Comparison of ENCODE assay signal across 12 mouse cellular contexts in genomic region chr10:67924030-67924429, GRCm38 (mm10). TPM values are rescaled to one million over a fixed set of nuclear protein-coding genes. Genes with fewer than 3 reads are reported as not detected.
DNase-seq lines count a peak whose midpoint lies in the region; ATAC-seq and TF ChIP-seq lines count a peak whose summit lies in the region.
"Had no signal": no experiment of that assay in that cellular context is flagged by ENCODE, and none has a peak within 500 bp of the region (broad histone marks: within the 10 kb centered on the region; RNA-seq: fewer than 3 reads in every experiment).

No protein-coding gene starts in this region.

- no peak overlapping the region for H3K27ac ChIP-seq in lung, embryonic 14.5 days (ENCODE audit: low read depth)
- H3K27ac ChIP-seq in MEL (ENCODE audit: control insufficient read depth, low read depth, low read length) = no peak overlapping the region
- no peak overlapping the region for H3K27ac ChIP-seq in neural tube, embryonic 15.5 days (replicated peaks)
- H3K27ac ChIP-seq: embryonic facial prominence, embryonic 13.5 days; hindbrain, embryonic 10.5 days; limb, embryonic 12.5 days had no signal

- no peak for ATAC-seq in lung, embryonic 14.5 days (ENCODE audit: insufficient read depth)
- peak; percentile 40; the same call in 1 of the 2 replicates for ATAC-seq in granulocyte monocyte progenitor cell, adult 5-6 weeks (replicated peaks; ENCODE audit: poor library complexity, severe bottlenecking)
- ATAC-seq in neural tube, embryonic 15.5 days (ENCODE audit: low FRiP score) = no peak

- no peaks in the 10 kb centered on the region for H3K4me1 ChIP-seq in lung, embryonic 14.5 days (ENCODE audit: insufficient read depth)
- no peaks in the 10 kb centered on the region for H3K4me1 ChIP-seq in MEL (ENCODE audit: control insufficient read depth in 1 of 2, insufficient read depth in 2 of 2, low read length in 2 of 2)
- no peaks in the 10 kb centered on the region for H3K4me1 ChIP-seq in neural tube, embryonic 15.5 days
- H3K4me1 ChIP-seq: embryonic facial prominence, embryonic 13.5 days; hindbrain, embryonic 10.5 days; limb, embryonic 12.5 days had no signal

- no peak overlapping the region for H3K9ac ChIP-seq in lung, embryonic 14.5 days
- no peak overlapping the region for H3K9ac ChIP-seq in MEL (ENCODE audit: control insufficient read depth, low read depth, low read length, poor library complexity, severe bottlenecking)
- H3K9ac ChIP-seq in neural tube, embryonic 15.5 days (replicated peaks) = no peak overlapping the region
- H3K9ac ChIP-seq: embryonic facial prominence, embryonic 13.5 days; limb, embryonic 12.5 days had no signal

- TF ChIP-seq RAD21 in MEL (IDR thresholded peaks at IDR 0.05; ENCODE audit: low read depth, low read length) = no peak; the same call in 1 of the 2 replicates

- no peak overlapping the region for H3K4me3 ChIP-seq in lung, embryonic 14.5 days (ENCODE audit: low read depth, low read length)
- no peak overlapping the region for H3K4me3 ChIP-seq in MEL (ENCODE audit: control insufficient read depth in 1 of 2, insufficient read depth in 1 of 2, low read depth in 2 of 2, low read length in 2 of 2)
- no peak overlapping the region for H3K4me3 ChIP-seq in neural tube, embryonic 15.5 days (replicated peaks)
- H3K4me3 ChIP-seq: embryonic facial prominence, embryonic 13.5 days; hindbrain, embryonic 10.5 days; limb, embryonic 12.5 days had no signal

- no peak for TF ChIP-seq EP300 in MEL (IDR thresholded peaks at IDR 0.05; ENCODE audit: low read depth in 1 of 2, low read length in 2 of 2)

- no peaks in the 10 kb centered on the region for H3K79me2 ChIP-seq in MEL (ENCODE audit: control insufficient read depth, insufficient read depth, low read length, poor library complexity)

- no peak overlapping the region for H3K4me2 ChIP-seq in lung, embryonic 14.5 days
- H3K4me2 ChIP-seq in neural tube, embryonic 15.5 days = no peak overlapping the region
- H3K4me2 ChIP-seq: embryonic facial prominence, embryonic 13.5 days; limb, embryonic 12.5 days had no signal

- TF ChIP-seq CTCF in lung, embryonic 14.5 days (IDR thresholded peaks at IDR 0.05; ENCODE audit: low read depth) = peak; percentile 56
- peak in 2 of 3 experiments; percentile 10 to 15; a peak in 2 of 6 replicates for TF ChIP-seq CTCF in MEL (IDR thresholded peaks at IDR 0.05 in 2 of 3, conservative IDR thresholded peaks at IDR 0.05 in 1 of 3; ENCODE audit: control insufficient read depth in 1 of 3, insufficient read depth in 1 of 3, low read depth in 2 of 3, low read length in 3 of 3, poor library complexity in 1 of 3, severe bottlenecking in 1 of 3)

- H3K27me3 ChIP-seq in lung, embryonic 14.5 days (ENCODE audit: insufficient read depth, low read length) = no peaks in the 10 kb centered on the region
- no peaks in the 10 kb centered on the region for H3K27me3 ChIP-seq in MEL (ENCODE audit: control insufficient read depth in 1 of 2, insufficient read depth in 2 of 2, low read length in 2 of 2)
- no peaks in the 10 kb centered on the region for H3K27me3 ChIP-seq in neural tube, embryonic 15.5 days (replicated peaks)
- H3K27me3 ChIP-seq: embryonic facial prominence, embryonic 13.5 days; limb, embryonic 12.5 days had no signal

- WGBS in lung, embryonic 14.5 days = 56% methylated on average over 7 of the region's 7 CpGs
- WGBS in neural tube, embryonic 15.5 days = 57% methylated on average over 7 of the region's 7 CpGs

- H3K9me3 ChIP-seq in lung, embryonic 14.5 days (ENCODE audit: low read depth, low read length) = no peaks in the 10 kb centered on the region; the same call in 1 of the 2 replicates
- H3K9me3 ChIP-seq in MEL (replicated peaks; ENCODE audit: insufficient read depth, low read length) = no peaks in the 10 kb centered on the region
- H3K9me3 ChIP-seq in neural tube, embryonic 15.5 days (replicated peaks) = no peaks in the 10 kb centered on the region
- H3K9me3 ChIP-seq: embryonic facial prominence, embryonic 13.5 days; limb, embryonic 12.5 days had no signal

- DNase-seq in lung, embryonic 14.5 days = no peak
- no peak for DNase-seq in lung, postnatal 36 days
- no peak for DNase-seq in MEL (ENCODE audit: low read depth, low spot score)
- peak; percentile 50 for DNase-seq in thymus, postnatal 14 days
- no peak for DNase-seq in heart, adult 8-10 months (ENCODE audit: low spot score)

- H3K36me3 ChIP-seq in lung, embryonic 14.5 days (ENCODE audit: insufficient read depth) = no peaks in the 10 kb centered on the region
- no peaks in the 10 kb centered on the region for H3K36me3 ChIP-seq in MEL (ENCODE audit: control insufficient read depth in 1 of 2, insufficient read depth in 2 of 2, low read length in 2 of 2)
- H3K36me3 ChIP-seq in neural tube, embryonic 15.5 days = no peaks in the 10 kb centered on the region
- H3K36me3 ChIP-seq: embryonic facial prominence, embryonic 13.5 days; hindbrain, embryonic 10.5 days; limb, embryonic 12.5 days had no signal

- TF ChIP-seq POLR2A in MEL (IDR thresholded peaks at IDR 0.05; ENCODE audit: control insufficient read depth in 1 of 2, insufficient read depth in 1 of 2, low read depth in 1 of 2, low read length in 2 of 2, poor library complexity in 1 of 2) = no peak

TF ChIP-seq in MEL, 35 proteins besides CTCF, POLR2A, EP300 and RAD21:
- TF ChIP-seq KAT2A (conservative IDR thresholded peaks at IDR 0.05; ENCODE audit: low read depth, low read length) = no peak
- no peak for TF ChIP-seq JUND (IDR thresholded peaks at IDR 0.05; ENCODE audit: low read depth, low read length)
- no peak for TF ChIP-seq MEF2A (IDR thresholded peaks at IDR 0.05; ENCODE audit: extremely low read depth, insufficient replicate concordance, low read depth, low read length, poor library complexity, severe bottlenecking)
- no peak for TF ChIP-seq MAFK (IDR thresholded peaks at IDR 0.05; ENCODE audit: borderline replicate concordance, low read depth, low read length)
- TF ChIP-seq USF2 (IDR thresholded peaks at IDR 0.05; ENCODE audit: borderline replicate concordance in 1 of 2, insufficient read depth in 1 of 2, low read depth in 1 of 2, low read length in 2 of 2) = no peak
- TF ChIP-seq RCOR1 (IDR thresholded peaks at IDR 0.05; ENCODE audit: low read depth, low read length) = no peak
- TF ChIP-seq TCF12 (IDR thresholded peaks at IDR 0.05; ENCODE audit: low read depth, low read length) = no peak
- no peak for TF ChIP-seq NRF1 (IDR thresholded peaks at IDR 0.05; ENCODE audit: insufficient read depth, low read depth, low read length, poor library complexity, severe bottlenecking)
- TF ChIP-seq TAL1 (IDR thresholded peaks at IDR 0.05; ENCODE audit: low read length) = no peak
- TF ChIP-seq POLR2AphosphoS5 (IDR thresholded peaks at IDR 0.05; ENCODE audit: borderline replicate concordance, low read depth, low read length) = no peak
- no peak for TF ChIP-seq MYC (IDR thresholded peaks at IDR 0.05; ENCODE audit: low read depth, low read length)
- TF ChIP-seq ELF1 (IDR thresholded peaks at IDR 0.05; ENCODE audit: low read depth, low read length) = no peak
- no peak for TF ChIP-seq NELFE (IDR thresholded peaks at IDR 0.05; ENCODE audit: low read depth, low read length)
- TF ChIP-seq GATA1 (IDR thresholded peaks at IDR 0.05; ENCODE audit: low read depth, low read length) = no peak
- TF ChIP-seq E2F4 (IDR thresholded peaks at IDR 0.05; ENCODE audit: borderline replicate concordance, low read depth, low read length) = no peak
- TF ChIP-seq SIN3A (IDR thresholded peaks at IDR 0.05; ENCODE audit: low read length) = no peak
- no peak for TF ChIP-seq ZKSCAN1 (IDR thresholded peaks at IDR 0.05; ENCODE audit: low read depth, low read length)
- no peak for TF ChIP-seq CHD1 (IDR thresholded peaks at IDR 0.05; ENCODE audit: low read depth, low read length)
- no peak for TF ChIP-seq POLR2AphosphoS2 (IDR thresholded peaks at IDR 0.05; ENCODE audit: low read length)
- no peak for TF ChIP-seq SMC3 (IDR thresholded peaks at IDR 0.05; ENCODE audit: low read depth, low read length)

RNA-seq across cellular contexts. Expression of gene Zfp365, which starts 11.6 kb away (rescaled TPM):
- 1.9 and 2.2 TPM in 2 replicates for polyA plus RNA-seq in lung, embryonic 14.5 days (2014; fragmentation: Nextera tagmentation; extraction: Ambion mirVana)
- not detected in 2 replicates for total RNA-seq in MEL (2012; rRNA removed)
- not detected for polyA plus RNA-seq in MEL (2012; ENCODE audit: insufficient read depth in 1 of 2, insufficient read length in 2 of 2, low read depth in 1 of 2, low replicate concordance in 2 of 2, missing spikeins in 1 of 2)
- total RNA-seq in granulocyte monocyte progenitor cell, adult 5-6 weeks (2014; fragmentation: Nextera tagmentation) = not detected in 2 replicates
- total RNA-seq in granulocyte monocyte progenitor cell, adult 5-6 weeks (2017) = not detected in 2 replicates
- 4.0 TPM in 2 replicates for polyA plus RNA-seq in neural tube, embryonic 15.5 days (2015; fragmentation: Nextera tagmentation; extraction: Ambion mirVana)
- 1 to 10 TPM in 2 of 4 experiments, under 1 TPM in 2; 0.44 to 2.2 (median 0.92) TPM for total RNA-seq in heart, adult 8-10 months (2022)
- total RNA-seq: megakaryocyte, adult 5-6 weeks had no signal

RNA-seq across cellular contexts. Expression of gene Rtkn2, which starts 55.3 kb away (rescaled TPM):
- 14.9 and 16.0 TPM in 2 replicates for polyA plus RNA-seq in lung, embryonic 14.5 days (2014; fragmentation: Nextera tagmentation; extraction: Ambion mirVana)
- 1.1 and 1.3 TPM in 2 replicates for total RNA-seq in MEL (2012; rRNA removed)
- 1 to 10 TPM in 1 of 2 experiments, not detected in 1; 1.3 TPM for polyA plus RNA-seq in MEL (2012; ENCODE audit: insufficient read depth in 1 of 2, insufficient read length in 2 of 2, low read depth in 1 of 2, low replicate concordance in 2 of 2, missing spikeins in 1 of 2)
- 1.9 and 6.6 TPM in 2 replicates for total RNA-seq in granulocyte monocyte progenitor cell, adult 5-6 weeks (2014; fragmentation: Nextera tagmentation)
- 9.6 and 9.8 TPM in 2 replicates for total RNA-seq in granulocyte monocyte progenitor cell, adult 5-6 weeks (2017)
- 2.6 and 4.3 TPM in 2 replicates for polyA plus RNA-seq in neural tube, embryonic 15.5 days (2015; fragmentation: Nextera tagmentation; extraction: Ambion mirVana)
- under 1 TPM; 0.20 to 0.34 (median 0.28) TPM for total RNA-seq in heart, adult 8-10 months (2022)
- polyA plus RNA-seq: large intestine, adult 2 months had no signal
